Mouse (Mus musculus): Measurements from ENCODE around the gene Blvrb.

GRCm38 (mm10) chr7:27472596-27472995, 24.8 kb downstream of the Blvrb start:
- no peak for TF ChIP-seq CTCF (IDR thresholded peaks at IDR 0.05; ENCODE audit: extremely low read depth, insufficient read depth, low read length)
- no peak for TF ChIP-seq POLR2A (IDR thresholded peaks at IDR 0.05; ENCODE audit: extremely low read depth, insufficient read depth, low read length)
